Mouse (Mus musculus) spleen, adult 2 months (tissue): ENCODE measurements around the gene Erg.

Experiments
- CTCF ChIP-seq: fragments of 200-500 bp; IDR thresholded peaks from 2 replicates; pipeline ENCODE4 v1.5.1; 2011; ENCODE audit warnings: mild to moderate bottlenecking, inconsistent platforms; ENCODE audit not compliant: insufficient read depth, insufficient read length, insufficient replicate concordance; ENCODE audit errors: extremely low read depth
- POLR2A ChIP-seq: fragments of 200-500 bp; IDR thresholded peaks from 2 replicates; pipeline ENCODE4 v1.6.1; 2011; ENCODE audit warnings: low read depth, low read length, inconsistent platforms

GRCm38 (mm10) chr16:95573163-95573562, 13.2 kb downstream of the Erg start:
- TF ChIP-seq POLR2A (no peak), CTCF (no peak)
